Mouse (Mus musculus): ENCODE results near the gene Comt. TPM values are rescaled to one million over a fixed set of nuclear protein-coding genes. Genes with fewer than 3 reads are reported as not detected.

The Comt gene
- polyA plus RNA-seq, 1 experiment from 2014 or later = 112 TPM

DNA sequence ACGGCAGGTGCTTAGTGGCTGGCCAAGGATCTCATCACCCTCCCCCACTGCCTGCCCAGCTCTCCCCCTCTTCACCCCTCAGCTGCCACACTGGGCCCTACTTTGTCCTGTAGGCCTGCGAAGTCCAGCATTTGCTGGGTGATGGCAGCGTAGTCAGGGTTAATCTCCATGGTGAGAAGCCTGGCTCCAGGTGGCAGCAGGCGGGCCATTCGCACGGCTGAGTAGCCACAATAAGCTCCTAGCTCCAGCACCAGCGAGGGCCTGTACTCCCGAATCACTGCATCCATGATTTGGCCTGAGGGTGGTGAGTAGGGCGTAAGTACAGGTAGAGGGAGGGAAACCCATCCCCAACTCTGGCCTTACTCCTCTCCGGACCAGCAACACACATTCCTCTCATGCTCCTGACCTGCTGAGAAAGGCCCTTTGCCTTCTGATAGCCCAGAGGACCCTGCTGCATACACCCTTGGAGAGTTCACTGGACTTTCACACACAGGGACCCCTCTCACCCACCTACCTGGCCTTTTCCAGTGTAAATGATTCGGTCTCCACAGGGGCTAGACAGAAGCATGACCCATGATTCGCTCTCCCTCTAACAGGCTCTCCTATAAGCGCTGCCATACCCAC lies 15.5 kb downstream of the Comt start:
- no peaks in the 10 kb centered on the region for H3K27me3 ChIP-seq (ENCODE audit: control insufficient read depth, insufficient read depth, low read length)
- peaks cover 17 to 25% of the 10 kb centered on the region in 2 experiments for H3K4me1 ChIP-seq (ENCODE audit: control insufficient read depth in 2 of 2, insufficient read depth in 2 of 2, low read length in 2 of 2)
- ATAC-seq (ENCODE audit: insufficient number of reproducible peaks, insufficient read depth, low FRiP score, low read depth) = no peak
- H3K9ac ChIP-seq (ENCODE audit: low read length) = no peak overlapping the region
- H3K27ac ChIP-seq (replicated peaks in 1 of 2; ENCODE audit: control insufficient read depth in 1 of 2, insufficient read depth in 1 of 2, low read depth in 2 of 2, low read length in 2 of 2) = no peak overlapping the region
- H3K36me3 ChIP-seq (ENCODE audit: control insufficient read depth, insufficient read depth, low read length) = peaks cover 77% of the 10 kb centered on the region
- H3K9me3 ChIP-seq (ENCODE audit: control insufficient read depth, low read length) = no peaks in the 10 kb centered on the region
- no peak overlapping the region for H3K4me3 ChIP-seq (ENCODE audit: control insufficient read depth in 1 of 2, insufficient read depth in 1 of 2, low read depth in 1 of 2, low read length in 2 of 2)
- 91% methylated on average over 13 of the region's 13 CpGs for WGBS
- no peak overlapping the region for H3K4me2 ChIP-seq (ENCODE audit: low read length)

DNA sequence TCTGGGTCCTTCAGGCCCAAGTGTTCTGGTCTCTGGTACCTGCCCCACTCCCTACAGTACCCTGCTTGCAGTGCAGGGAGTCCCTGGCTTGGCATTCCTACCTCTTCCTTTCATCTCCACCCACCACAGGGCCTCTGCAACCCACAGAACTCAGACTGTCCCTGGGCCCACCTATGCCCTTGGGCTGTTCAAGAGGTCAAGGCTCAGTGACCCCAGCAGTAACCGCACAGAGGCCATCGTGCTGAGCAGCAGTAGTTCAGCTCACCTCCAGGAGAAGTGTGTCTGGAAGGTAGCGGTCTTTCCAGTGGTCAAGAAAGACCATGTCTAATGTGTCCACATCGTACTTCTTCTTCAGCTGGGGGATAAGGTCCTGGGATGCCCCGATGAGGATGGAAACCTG lies 16.2 kb downstream of the Comt start:
- Histone ChIP-seq H3K9ac (ENCODE audit: low read length) (no peak overlapping the region), H3K4me2 (ENCODE audit: low read length) (no peak overlapping the region), H3K4me3 (ENCODE audit: control insufficient read depth in 1 of 2, insufficient read depth in 1 of 2, low read depth in 1 of 2, low read length in 2 of 2) (no peak overlapping the region), H3K27ac (replicated peaks in 1 of 2; ENCODE audit: control insufficient read depth in 1 of 2, insufficient read depth in 1 of 2, low read depth in 2 of 2, low read length in 2 of 2) (no peak overlapping the region), H3K27me3 (ENCODE audit: control insufficient read depth, insufficient read depth, low read length) (no peaks in the 10 kb centered on the region), H3K36me3 (ENCODE audit: control insufficient read depth, insufficient read depth, low read length) (peaks cover 80% of the 10 kb centered on the region), H3K9me3 (ENCODE audit: control insufficient read depth, low read length) (no peaks in the 10 kb centered on the region), H3K4me1 (ENCODE audit: control insufficient read depth in 2 of 2, insufficient read depth in 2 of 2, low read length in 2 of 2) (peaks cover 19 to 30% of the 10 kb centered on the region in 2 experiments)
- ATAC-seq (ENCODE audit: insufficient number of reproducible peaks, insufficient read depth, low FRiP score, low read depth) = no peak
- 92% methylated on average over 5 of the region's 5 CpGs for WGBS

DNA sequence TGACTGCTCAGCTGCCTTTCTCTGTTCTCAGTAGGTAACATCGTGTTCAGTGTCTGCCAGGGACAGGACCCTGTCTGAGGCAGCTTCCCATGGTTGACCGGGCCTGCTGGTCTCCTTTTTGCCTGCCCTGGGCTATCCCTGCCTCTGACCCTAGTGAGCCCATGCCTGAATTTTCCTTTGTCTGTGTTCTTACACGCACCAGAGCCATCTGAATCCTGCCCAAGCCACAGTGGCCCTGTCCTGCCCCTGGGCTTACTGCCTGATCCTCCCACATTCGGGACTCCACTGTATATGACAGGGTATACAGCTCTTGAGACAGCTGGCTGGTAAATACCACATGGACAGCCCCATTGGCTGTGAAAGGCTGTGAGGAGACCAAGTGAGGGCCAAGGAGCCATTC lies 16.9 kb downstream of the Comt start:
- H3K36me3 ChIP-seq (ENCODE audit: control insufficient read depth, insufficient read depth, low read length) = peaks cover 82% of the 10 kb centered on the region
- no peak for ATAC-seq (ENCODE audit: insufficient number of reproducible peaks, insufficient read depth, low FRiP score, low read depth)
- no peak overlapping the region for H3K9ac ChIP-seq (ENCODE audit: low read length)
- no peaks in the 10 kb centered on the region for H3K27me3 ChIP-seq (ENCODE audit: control insufficient read depth, insufficient read depth, low read length)
- no peak overlapping the region for H3K4me2 ChIP-seq (ENCODE audit: low read length)
- H3K4me3 ChIP-seq (ENCODE audit: control insufficient read depth in 1 of 2, insufficient read depth in 1 of 2, low read depth in 1 of 2, low read length in 2 of 2) = no peak overlapping the region
- H3K4me1 ChIP-seq (ENCODE audit: control insufficient read depth in 2 of 2, insufficient read depth in 2 of 2, low read length in 2 of 2) = peaks cover 19 to 30% of the 10 kb centered on the region in 2 experiments
- no peaks in the 10 kb centered on the region for H3K9me3 ChIP-seq (ENCODE audit: control insufficient read depth, low read length)
- WGBS = 82% methylated on average over 4 of the region's 4 CpGs
- no peak overlapping the region for H3K27ac ChIP-seq (replicated peaks in 1 of 2; ENCODE audit: control insufficient read depth in 1 of 2, insufficient read depth in 1 of 2, low read depth in 2 of 2, low read length in 2 of 2)

DNA sequence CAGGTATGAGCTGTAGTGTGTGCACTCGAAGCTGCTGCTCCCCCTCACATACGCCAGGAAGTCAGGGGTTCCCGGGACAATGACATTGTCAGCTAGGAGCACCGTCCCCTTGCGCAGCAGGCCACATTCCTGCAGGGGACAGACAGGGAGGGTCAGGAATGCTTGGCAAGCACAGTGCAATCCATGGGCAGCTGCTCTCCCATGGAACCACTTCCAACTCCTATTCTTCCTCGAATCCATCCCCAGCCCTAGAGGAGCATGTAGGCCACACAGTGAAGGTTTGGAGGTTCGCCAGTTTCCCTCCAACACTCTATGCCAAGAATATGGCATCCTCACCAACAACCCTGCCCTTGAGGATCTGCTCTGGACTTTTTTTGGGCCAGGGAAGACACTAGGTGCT lies 18.7 kb downstream of the Comt start:
- Histone ChIP-seq H3K4me3 (ENCODE audit: control insufficient read depth in 1 of 2, insufficient read depth in 1 of 2, low read depth in 1 of 2, low read length in 2 of 2) (no peak overlapping the region), H3K36me3 (ENCODE audit: control insufficient read depth, insufficient read depth, low read length) (peaks cover 87% of the 10 kb centered on the region), H3K9me3 (ENCODE audit: control insufficient read depth, low read length) (no peaks in the 10 kb centered on the region), H3K4me1 (ENCODE audit: control insufficient read depth in 2 of 2, insufficient read depth in 2 of 2, low read length in 2 of 2) (peaks cover 19 to 30% of the 10 kb centered on the region in 2 experiments), H3K4me2 (ENCODE audit: low read length) (no peak overlapping the region), H3K27me3 (ENCODE audit: control insufficient read depth, insufficient read depth, low read length) (no peaks in the 10 kb centered on the region), H3K9ac (ENCODE audit: low read length) (peak overlapping the region; percentile 21; the same call in 1 of the 2 replicates), H3K27ac (replicated peaks in 1 of 2; ENCODE audit: control insufficient read depth in 1 of 2, insufficient read depth in 1 of 2, low read depth in 2 of 2, low read length in 2 of 2) (peak overlapping the region; percentile 70 to 82)
- WGBS = 24% methylated on average over 7 of the region's 7 CpGs
- peak; percentile 41; the same call in 1 of the 2 replicates for ATAC-seq (ENCODE audit: insufficient number of reproducible peaks, insufficient read depth, low FRiP score, low read depth)

DNA sequence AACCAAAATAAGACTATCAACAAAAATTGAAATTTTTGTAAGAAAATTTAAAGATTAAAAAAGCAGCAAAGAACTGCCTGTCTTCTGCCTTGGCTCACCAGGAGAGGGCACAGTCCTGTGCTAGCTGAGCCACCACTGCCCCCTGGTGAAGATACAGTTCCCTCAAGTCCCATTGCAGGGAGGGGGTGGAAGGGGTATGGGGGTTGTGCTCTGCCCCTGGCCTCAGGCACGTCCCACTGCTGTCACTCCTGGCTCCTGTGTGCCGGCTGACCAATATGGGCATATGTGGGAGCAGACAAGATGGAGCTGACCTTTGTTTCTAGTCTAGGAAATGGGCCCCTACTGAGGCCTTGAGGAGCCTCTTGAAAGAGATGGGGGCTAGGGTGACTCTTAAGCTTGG lies 20.4 kb downstream of the Comt start:
- Histone ChIP-seq H3K27me3 (ENCODE audit: control insufficient read depth, insufficient read depth, low read length) (no peaks in the 10 kb centered on the region), H3K27ac (replicated peaks in 1 of 2; ENCODE audit: control insufficient read depth in 1 of 2, insufficient read depth in 1 of 2, low read depth in 2 of 2, low read length in 2 of 2) (0 out of 4 replicates have a peak overlapping the region, but pooled peaks of 1 of the 2 experiments have one; percentile 6), H3K9ac (ENCODE audit: low read length) (peak overlapping the region; percentile 1; the same call in 1 of the 2 replicates), H3K4me3 (ENCODE audit: control insufficient read depth in 1 of 2, insufficient read depth in 1 of 2, low read depth in 1 of 2, low read length in 2 of 2) (no peak overlapping the region), H3K36me3 (ENCODE audit: control insufficient read depth, insufficient read depth, low read length) (peaks cover 89% of the 10 kb centered on the region), H3K4me1 (ENCODE audit: control insufficient read depth in 2 of 2, insufficient read depth in 2 of 2, low read length in 2 of 2) (peaks cover 18 to 30% of the 10 kb centered on the region in 2 experiments), H3K9me3 (ENCODE audit: control insufficient read depth, low read length) (no peaks in the 10 kb centered on the region), H3K4me2 (ENCODE audit: low read length) (no peak overlapping the region)
- WGBS = 5% methylated on average over 2 of the region's 2 CpGs
- ATAC-seq (ENCODE audit: insufficient number of reproducible peaks, insufficient read depth, low FRiP score, low read depth) = peak; percentile 47; the same call in 1 of the 2 replicates

DNA sequence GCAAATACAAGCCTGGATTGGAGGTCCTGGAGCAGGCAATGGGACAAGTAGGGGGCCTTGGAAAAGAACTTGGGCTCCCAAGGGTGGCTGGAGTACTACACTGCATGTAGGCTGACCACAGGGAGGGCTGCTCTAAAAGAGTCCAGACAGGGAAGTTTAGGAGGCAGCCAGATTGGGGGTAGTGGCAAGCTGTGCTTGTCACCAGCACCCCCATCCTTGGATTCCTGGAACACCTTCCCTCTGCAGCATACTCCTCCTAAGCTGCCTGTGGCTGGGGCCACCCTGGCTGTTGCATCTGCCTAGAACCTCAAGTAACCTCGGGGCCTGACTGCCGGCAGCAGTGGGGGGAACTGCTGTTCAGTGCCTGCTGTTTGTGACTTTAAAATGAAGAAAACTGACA lies 20.8 kb downstream of the Comt start:
- Histone ChIP-seq H3K36me3 (ENCODE audit: control insufficient read depth, insufficient read depth, low read length) (peaks cover 89% of the 10 kb centered on the region), H3K27ac (replicated peaks in 1 of 2; ENCODE audit: control insufficient read depth in 1 of 2, insufficient read depth in 1 of 2, low read depth in 2 of 2, low read length in 2 of 2) (no peak overlapping the region)

DNA sequence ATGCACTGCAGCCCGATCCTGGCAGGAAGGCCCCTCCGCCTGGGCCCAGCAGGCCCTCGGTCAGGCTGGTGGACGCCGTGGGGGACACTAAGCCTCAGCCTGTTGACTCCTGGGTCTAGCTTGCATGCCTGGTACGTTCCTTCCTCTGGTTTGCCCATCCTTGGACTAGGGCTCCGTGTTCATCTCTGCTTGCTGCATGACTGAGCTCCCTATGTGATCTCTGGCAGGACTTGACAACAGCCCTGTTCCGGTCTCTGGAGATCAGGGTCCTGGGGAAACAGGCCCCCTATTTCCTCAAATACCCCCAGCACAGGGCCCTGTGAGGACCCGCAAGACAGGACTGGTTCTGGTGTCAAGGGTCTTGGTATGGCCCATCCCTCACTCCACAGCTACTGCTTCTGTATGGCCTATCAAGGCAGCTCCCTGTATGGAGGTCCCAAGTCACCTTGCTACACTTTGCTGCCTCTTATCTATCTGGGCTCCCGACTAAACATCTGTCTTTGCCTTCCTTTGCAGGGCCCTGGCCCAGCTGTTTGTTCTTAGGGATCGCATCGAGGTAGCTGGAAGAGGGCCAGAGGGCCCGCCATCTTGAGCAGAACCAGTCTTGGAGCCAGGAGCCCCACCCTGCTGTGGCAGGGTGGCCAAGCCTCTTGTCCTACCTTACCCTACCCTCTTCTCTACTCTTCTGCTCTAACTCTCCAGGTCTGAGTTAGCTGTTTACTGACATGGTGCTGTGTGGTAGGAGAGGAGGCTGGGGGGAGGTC lies 21.4 kb downstream of the Comt start:
- peaks cover 27 to 40% of the 10 kb centered on the region in 2 experiments for H3K4me1 ChIP-seq (ENCODE audit: control insufficient read depth in 2 of 2, insufficient read depth in 2 of 2, low read length in 2 of 2)
- WGBS = 83% methylated on average over 13 of the region's 13 CpGs
- no peak overlapping the region for H3K27ac ChIP-seq (replicated peaks in 1 of 2; ENCODE audit: control insufficient read depth in 1 of 2, insufficient read depth in 1 of 2, low read depth in 2 of 2, low read length in 2 of 2)
- no peak overlapping the region for H3K4me2 ChIP-seq (ENCODE audit: low read length)
- peaks cover 87% of the 10 kb centered on the region for H3K36me3 ChIP-seq (ENCODE audit: control insufficient read depth, insufficient read depth, low read length)
- H3K4me3 ChIP-seq (ENCODE audit: control insufficient read depth in 1 of 2, insufficient read depth in 1 of 2, low read depth in 1 of 2, low read length in 2 of 2) = no peak overlapping the region
- no peak overlapping the region; the same call in 1 of the 2 replicates for H3K9ac ChIP-seq (ENCODE audit: low read length)
- no peaks in the 10 kb centered on the region for H3K27me3 ChIP-seq (ENCODE audit: control insufficient read depth, insufficient read depth, low read length)
- no peak for ATAC-seq (ENCODE audit: insufficient number of reproducible peaks, insufficient read depth, low FRiP score, low read depth)
- no peaks in the 10 kb centered on the region for H3K9me3 ChIP-seq (ENCODE audit: control insufficient read depth, low read length)

More for the DNA sequence above, 20.8 kb downstream of the Comt start:
- peaks cover 23 to 34% of the 10 kb centered on the region in 2 experiments for H3K4me1 ChIP-seq (ENCODE audit: control insufficient read depth in 2 of 2, insufficient read depth in 2 of 2, low read length in 2 of 2)
- H3K9me3 ChIP-seq (ENCODE audit: control insufficient read depth, low read length) = no peaks in the 10 kb centered on the region
- H3K4me3 ChIP-seq (ENCODE audit: control insufficient read depth in 1 of 2, insufficient read depth in 1 of 2, low read depth in 1 of 2, low read length in 2 of 2) = no peak overlapping the region
- WGBS = 61% methylated on average over 2 of the region's 2 CpGs
- no peak for ATAC-seq (ENCODE audit: insufficient number of reproducible peaks, insufficient read depth, low FRiP score, low read depth)
- no peak overlapping the region; the same call in 1 of the 2 replicates for H3K9ac ChIP-seq (ENCODE audit: low read length)
- H3K4me2 ChIP-seq (ENCODE audit: low read length) = no peak overlapping the region
- no peaks in the 10 kb centered on the region for H3K27me3 ChIP-seq (ENCODE audit: control insufficient read depth, insufficient read depth, low read length)
